Mouse (Mus musculus) NIH3T3 (cell line): ENCODE results near the gene Ccdc154.

ENCODE experiments used
- DNase-seq: peaks from one replicate; pipeline ENCODE4 v3.0.0-alpha.2; 2012; ENCODE audit warnings: low read depth

The Ccdc154 gene

GRCm38 (mm10) chr17:25162161-25162560 is at the start of gene Ccdc154:
Gene Ccdc154 (plus strand): TSS chr17:25162461.
- no peak for DNase-seq

- peak; percentile 35 for DNase-seq
Measured at GRCm38 (mm10) chr17:25114908-25115645, 47.2 kb upstream of the Ccdc154 start.

GRCm38 (mm10) chr17:25115664-25116432 is 46.4 kb upstream of the Ccdc154 start, which contains the start of gene Telo2:
Gene Telo2 (minus strand): TSS chr17:25115967.
- peak; percentile 97 for DNase-seq

GRCm38 (mm10) chr17:25117263-25117662 is 45.0 kb upstream of the Ccdc154 start:
- DNase-seq, result peak; percentile 61

GRCm38 (mm10) chr17:25120406-25120805 is 41.9 kb upstream of the Ccdc154 start, which contains the start of gene Ptx4:
Gene Ptx4 (plus strand): TSS chr17:25120760.
- no peak for DNase-seq

- peak; percentile 31 for DNase-seq
Measured at GRCm38 (mm10) chr17:25123979-25124378, 38.3 kb upstream of the Ccdc154 start.

- DNase-seq, result peak; percentile 55
Measured at GRCm38 (mm10) chr17:25125442-25126060, 36.7 kb upstream of the Ccdc154 start.

- peak; percentile 65 for DNase-seq
Measured at GRCm38 (mm10) chr17:25127079-25127478, 35.2 kb upstream of the Ccdc154 start.

GRCm38 (mm10) chr17:25127681-25128080 is 34.6 kb upstream of the Ccdc154 start:
- no peak for DNase-seq

- no peak for DNase-seq
Measured at GRCm38 (mm10) chr17:25130060-25130459, 32.2 kb upstream of the Ccdc154 start.

GRCm38 (mm10) chr17:25133275-25133698 is 29.0 kb upstream of the Ccdc154 start, which contains the start of gene Clcn7:
Gene Clcn7 (plus strand): TSS chr17:25133391.
- peak; percentile 98 for DNase-seq

- no peak for DNase-seq
Measured at GRCm38 (mm10) chr17:25135622-25136021, 26.6 kb upstream of the Ccdc154 start.

GRCm38 (mm10) chr17:25138803-25139202 is 23.5 kb upstream of the Ccdc154 start:
- no peak for DNase-seq

GRCm38 (mm10) chr17:25139960-25140359 is 22.3 kb upstream of the Ccdc154 start:
- DNase-seq, result peak; percentile 62

- DNase-seq, result no peak
Measured at GRCm38 (mm10) chr17:25163387-25163786, 1.1 kb downstream of the Ccdc154 start.

GRCm38 (mm10) chr17:25164770-25165169 is 2.5 kb downstream of the Ccdc154 start:
- no peak for DNase-seq

GRCm38 (mm10) chr17:25165970-25166671 is 3.9 kb downstream of the Ccdc154 start:
- peak; percentile 16 for DNase-seq

GRCm38 (mm10) chr17:25169706-25170105 is 7.4 kb downstream of the Ccdc154 start:
- DNase-seq, result no peak

- no peak for DNase-seq
Measured at GRCm38 (mm10) chr17:25172558-25172957, 10.3 kb downstream of the Ccdc154 start.

GRCm38 (mm10) chr17:25175411-25175810 is 13.2 kb downstream of the Ccdc154 start, which contains the start of gene Gm38655:
Gene Gm38655 (minus strand): TSS chr17:25175471.
- DNase-seq, result no peak

GRCm38 (mm10) chr17:25183232-25183631 is 21.0 kb downstream of the Ccdc154 start:
- DNase-seq, result peak; percentile 68
